Mouse (Mus musculus): ENCODE measurements at regions not wholly inside any gene's neighbourhood (a gene's known extent, or its start where the extent isn't known, plus 50 kb on each side); places are given as distances from the start of the nearest gene placed in this dataset.
"Not testable (repeated sequence)": the region's sequence is repeated elsewhere in the genome, so short reads cannot be mapped to it uniquely, and the experiment has no call there.

DNA sequence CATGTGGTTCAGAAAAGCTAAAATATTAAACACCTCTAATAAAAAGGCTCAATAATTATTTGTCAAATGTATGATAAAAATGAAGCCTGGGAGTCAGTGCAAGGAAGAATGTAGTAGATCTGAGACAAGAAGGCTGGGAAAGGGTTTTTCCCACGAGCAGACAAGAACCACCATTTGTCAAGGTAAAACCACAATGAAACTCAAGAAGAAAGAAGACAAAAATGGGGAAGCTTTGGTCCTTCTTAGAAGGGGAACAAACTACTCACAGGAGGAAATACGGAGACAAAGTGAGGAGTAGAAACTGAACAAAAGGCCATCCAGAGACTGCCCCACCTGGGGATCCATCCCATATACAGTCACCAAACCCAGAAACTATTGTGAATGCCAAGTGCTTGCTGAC lies 420.0 kb downstream of the Hs3st1 start:
- no peak for DNase-seq (ENCODE audit: low read depth, low spot score)

DNA sequence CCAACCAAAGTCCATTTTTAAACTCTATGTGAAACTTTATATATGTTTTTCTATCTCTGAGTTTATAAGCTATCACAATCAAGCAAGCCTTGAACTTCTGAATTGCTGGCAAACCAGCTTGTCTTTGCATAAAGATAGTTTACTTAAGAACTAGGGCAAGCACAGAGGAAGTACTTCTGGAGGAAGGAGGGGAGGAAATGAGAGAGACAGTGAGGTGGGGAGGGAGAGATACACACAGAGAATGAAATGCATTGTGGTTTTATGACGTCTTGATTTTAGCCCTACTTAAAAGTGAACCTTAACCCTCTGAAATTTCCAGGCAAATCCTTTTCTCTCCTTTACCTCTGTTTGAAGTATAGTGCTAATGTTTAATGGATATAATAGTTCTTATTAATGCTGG lies 421.0 kb downstream of the Hs3st1 start:
- no peak for DNase-seq (ENCODE audit: low read depth, low spot score)

DNA sequence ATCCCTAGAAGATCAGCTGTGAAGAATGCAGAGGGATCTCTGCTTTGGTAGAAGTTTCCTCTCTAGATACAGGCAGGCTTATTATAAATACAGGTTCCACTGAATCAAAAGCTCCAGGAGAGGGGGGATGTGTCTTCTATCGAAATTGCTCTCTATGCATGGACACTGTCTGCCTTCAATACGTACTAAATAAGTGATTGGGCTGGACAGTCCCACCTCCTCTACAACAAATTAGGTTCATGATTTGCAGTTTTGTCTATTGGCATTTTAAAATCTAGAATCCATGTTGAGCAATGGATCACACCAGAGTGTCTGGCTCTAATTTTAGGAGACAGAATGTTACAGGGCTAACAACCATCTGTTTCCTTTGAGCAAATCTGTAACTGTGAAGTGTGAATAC lies 429.9 kb downstream of the Hs3st1 start:
- no peak for DNase-seq (ENCODE audit: low read depth, low spot score)

DNA sequence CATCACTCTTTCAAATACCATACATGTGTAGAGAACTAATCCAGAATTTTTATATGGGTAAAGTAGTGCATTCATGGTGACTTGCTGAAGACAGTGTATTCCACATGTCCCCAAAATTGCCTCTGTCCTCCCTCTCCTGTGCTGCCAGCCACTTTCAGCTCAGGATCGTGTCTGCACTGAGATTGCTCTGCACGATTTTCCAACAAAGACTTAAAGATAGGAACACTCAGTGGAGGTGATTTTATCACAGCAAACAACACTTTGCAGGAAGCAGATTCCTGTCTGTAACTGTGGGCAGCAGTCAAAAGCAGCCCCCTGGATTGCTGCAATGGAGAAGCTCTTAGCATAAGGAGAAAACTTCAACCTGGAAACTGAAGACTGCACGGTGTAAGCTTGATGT lies 438.8 kb downstream of the Hs3st1 start:
- no peak for DNase-seq (ENCODE audit: low read depth, low spot score)

DNA sequence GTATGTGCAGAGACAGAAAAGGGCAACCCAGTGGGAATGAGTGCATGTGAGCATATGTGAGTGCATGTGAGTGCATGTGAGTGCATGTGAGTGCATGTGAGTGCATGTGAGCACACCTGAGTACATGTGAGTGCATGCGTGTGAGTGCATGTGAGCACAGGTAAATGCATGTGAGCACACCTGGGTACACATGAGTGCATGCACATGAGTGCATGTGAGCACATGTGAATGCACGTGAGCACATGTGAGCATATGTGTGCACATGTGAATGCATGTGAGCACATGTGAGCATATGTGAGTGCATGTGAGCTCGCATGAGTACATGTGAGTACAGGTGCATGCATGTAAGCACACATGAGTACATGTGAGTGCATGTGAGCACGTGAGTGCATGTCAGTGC lies 434.6 kb upstream of the Clnk start:
- no peak for DNase-seq (ENCODE audit: low read depth, low spot score)

DNA sequence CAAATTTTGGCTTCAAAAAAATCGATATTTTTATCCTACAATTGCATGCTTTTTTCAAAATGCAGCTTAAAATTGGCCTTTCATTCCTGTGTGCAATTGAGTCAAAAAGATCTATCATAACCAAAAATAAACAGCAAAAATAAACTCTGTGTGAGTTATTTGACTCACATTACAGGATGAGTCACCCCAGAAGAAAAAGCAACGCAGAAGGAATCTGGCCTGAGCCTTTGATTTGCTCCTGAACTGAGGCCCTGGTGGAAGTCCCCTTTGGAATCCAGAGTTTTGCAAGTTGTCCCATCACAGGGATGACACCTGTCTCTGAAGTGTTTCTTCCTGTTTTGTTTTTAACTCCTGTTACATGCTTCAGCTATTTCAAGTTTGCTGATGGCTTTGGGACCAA lies 429.2 kb upstream of the Clnk start:
- DNase-seq (ENCODE audit: low read depth, low spot score), result peak; percentile 2

DNA sequence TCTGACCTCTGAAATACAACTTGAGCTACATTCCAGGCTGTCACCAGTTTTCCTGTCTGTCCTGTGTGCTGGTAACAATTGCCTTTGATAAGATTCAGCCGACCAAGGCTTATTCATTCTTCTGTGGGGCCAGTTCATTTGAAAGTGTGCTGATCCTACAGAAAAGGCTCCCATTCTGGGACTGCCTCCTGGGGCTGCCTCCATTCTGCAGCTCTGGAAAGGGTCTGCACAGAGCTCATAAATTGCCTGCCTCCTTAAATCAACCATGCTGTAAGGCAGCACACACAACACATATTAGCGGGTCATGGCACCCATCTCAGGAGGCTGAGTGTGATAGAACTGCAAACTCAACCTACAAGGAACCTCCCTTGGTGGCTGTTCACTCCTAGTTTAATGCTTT lies 416.2 kb upstream of the Clnk start:
- no peak for DNase-seq (ENCODE audit: low read depth, low spot score)

DNA sequence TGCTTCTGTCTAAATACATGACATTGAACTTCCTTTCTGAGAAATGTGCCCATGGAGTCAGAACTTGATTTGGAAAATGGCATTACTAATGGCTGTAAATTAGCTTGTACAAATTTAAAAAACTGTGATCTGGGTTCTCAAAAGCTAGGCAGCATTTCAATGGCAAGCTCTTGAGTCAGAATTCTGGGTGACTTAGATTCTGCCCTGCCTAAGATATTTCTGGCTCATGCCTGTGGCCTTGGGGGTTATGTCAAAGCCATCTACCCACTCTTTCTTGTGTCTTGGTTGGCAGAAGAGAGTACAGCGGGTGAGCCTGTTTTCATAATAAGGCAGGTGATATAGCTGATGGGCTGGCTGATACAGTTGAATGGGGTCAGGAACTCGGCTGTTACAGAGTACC lies 404.4 kb upstream of the Clnk start:
- DNase-seq (ENCODE audit: low read depth, low spot score), result no peak

DNA sequence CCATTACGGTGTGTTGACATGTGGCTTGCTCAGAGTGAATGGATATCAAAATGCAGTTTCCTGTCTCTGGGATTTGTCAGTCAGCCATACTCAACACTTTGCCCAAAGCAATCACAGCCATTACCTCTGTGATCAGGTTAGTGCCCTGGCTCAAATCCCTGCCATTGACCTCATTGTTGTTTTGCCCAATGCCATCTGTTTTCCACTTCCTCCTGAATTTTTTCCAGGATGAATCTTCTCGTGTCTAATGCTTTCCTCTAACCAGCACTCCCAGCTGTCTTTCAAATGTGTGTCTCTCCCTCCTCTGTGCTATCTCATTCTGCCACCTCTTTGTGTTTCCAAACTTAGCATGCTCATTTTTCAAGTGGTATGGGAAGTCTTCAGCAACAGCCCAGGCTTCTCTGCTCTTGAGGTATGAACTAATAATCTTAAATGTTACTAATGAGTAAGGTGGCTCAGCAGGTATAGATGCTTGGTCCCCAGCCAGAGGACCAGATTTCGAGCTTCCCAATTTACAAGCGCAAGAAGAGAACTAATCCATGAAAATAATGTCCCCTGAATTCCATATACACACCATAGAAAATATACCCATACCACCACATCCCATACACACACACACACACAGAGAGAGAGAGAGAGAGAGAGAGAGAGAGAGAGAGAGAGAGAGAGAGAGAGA lies 397.2 kb upstream of the Clnk start:
- DNase-seq (ENCODE audit: low read depth, low spot score), result no peak

DNA sequence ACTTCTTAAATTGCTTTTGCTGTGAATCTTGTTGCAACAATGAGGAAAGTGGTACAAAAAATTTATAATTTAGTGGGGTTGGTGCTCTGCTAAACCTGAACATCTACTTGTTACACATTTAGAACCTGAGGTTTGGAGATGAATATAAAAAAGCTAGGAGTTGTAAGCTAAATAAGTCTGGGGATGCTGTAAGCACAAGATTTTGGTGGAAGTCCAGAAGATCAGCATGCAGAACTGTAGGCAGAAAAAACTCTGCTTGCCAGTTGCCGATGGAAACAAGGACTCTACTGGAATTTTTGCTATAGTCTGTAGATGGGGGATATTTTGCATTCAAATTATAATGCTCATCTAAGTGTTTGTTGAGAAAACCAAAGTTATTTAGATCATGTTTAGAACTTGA lies 390.5 kb upstream of the Clnk start:
- no peak for DNase-seq (ENCODE audit: low read depth, low spot score)

DNA sequence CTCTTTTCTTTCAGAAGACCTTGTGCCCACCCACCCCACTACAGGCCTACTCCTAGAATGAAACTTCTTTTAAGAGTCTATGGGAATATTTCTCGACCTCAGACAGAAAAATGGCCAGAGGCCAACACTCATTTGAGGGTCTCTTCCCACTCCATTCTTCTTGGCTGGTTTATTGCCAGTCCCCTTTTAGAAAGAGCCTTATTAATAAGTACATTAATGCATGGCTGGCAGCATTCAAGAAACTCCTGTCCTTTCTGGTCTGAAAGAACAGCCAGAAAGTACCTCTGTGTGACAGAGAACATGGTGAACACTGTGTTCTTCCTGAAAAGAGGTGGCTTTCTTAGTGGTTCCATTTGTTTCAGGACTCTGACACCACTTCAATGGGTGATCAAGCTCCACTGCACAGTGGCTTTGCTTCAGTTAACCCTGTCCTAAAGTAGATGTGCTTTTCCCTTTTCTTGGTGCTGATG lies 384.1 kb upstream of the Clnk start:
- no peak for DNase-seq (ENCODE audit: low read depth, low spot score)

DNA sequence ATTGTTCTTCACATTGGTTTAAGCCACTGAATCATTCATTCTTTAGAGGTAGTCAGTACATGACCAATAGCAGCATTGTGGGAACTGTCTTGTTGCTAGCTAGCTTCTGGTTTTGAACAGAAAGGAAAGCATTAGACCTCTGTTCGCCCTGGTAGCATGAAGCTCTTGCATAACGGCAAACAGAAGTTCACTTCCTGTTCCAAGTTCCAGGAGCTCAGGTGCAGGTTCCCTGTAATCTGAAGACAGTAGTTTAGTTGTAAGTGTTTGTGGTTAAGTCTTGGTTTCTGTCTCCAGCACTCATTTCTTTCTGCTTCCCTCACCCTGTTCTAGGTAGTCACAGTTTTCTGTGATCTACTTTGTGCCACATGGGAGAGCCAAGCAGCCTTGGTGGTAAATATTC lies 381.1 kb upstream of the Clnk start:
- no peak for DNase-seq (ENCODE audit: low read depth, low spot score)

DNA sequence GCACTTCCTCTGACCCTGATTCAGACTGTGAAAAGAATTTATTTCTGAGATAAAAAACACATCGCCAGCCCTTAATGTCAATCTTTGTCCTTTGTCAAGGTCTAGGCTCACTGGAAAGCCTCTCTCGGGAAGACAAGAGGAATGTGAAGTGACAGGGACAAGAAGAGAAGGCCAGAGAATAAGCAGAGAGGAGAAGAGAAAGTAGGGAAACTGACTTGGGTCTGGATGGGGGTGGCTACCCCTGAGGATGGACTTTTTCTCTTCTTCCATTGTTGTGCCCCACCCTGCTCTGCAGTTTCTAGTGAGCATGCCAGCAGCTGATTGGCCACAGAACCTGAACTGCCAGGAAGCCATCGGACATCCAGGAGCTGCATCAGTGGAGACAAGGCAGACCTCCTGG lies 375.6 kb upstream of the Clnk start:
- DNase-seq (ENCODE audit: low read depth, low spot score), result no peak

DNA sequence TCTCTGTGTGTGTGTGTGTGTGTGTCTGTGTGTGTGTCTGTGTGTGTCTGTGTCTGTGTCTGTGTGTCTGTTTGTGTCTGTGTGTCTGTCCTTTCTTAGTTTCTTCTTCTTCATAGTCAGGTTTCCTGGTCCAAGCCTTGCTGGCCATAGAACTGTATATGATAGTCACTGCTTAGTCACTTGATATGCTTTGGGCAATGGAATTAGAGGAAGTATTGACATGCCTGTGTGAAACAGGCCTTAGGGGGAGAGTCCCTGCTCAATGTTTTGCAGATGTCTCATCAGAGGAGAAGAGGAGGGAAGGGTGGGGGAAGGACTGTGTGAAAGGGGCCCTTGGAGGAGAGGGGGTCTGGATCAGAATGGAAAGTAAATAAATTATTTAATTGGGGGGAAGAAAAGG lies 374.4 kb upstream of the Clnk start:
- DNase-seq (ENCODE audit: low read depth, low spot score), result no peak

DNA sequence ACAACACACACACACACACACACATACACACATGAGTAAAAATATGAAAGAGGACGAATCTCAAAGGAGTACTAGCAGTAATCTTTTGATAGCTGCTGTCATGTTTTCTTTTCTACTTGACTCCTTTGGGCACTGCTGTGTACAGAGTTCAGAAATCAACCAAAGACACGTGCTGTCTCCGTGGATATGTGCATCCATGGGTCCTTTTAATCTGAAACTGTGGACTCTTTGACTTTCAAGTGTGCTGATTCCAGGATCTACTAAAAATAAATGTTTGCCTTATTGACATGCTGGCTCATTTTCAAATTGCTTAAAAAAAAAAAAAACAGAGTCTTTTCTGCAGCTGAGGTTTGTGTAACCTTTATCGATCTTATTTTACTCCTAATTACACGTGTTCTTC lies 343.1 kb upstream of the Clnk start:
- no peak for DNase-seq (ENCODE audit: low read depth, low spot score)

DNA sequence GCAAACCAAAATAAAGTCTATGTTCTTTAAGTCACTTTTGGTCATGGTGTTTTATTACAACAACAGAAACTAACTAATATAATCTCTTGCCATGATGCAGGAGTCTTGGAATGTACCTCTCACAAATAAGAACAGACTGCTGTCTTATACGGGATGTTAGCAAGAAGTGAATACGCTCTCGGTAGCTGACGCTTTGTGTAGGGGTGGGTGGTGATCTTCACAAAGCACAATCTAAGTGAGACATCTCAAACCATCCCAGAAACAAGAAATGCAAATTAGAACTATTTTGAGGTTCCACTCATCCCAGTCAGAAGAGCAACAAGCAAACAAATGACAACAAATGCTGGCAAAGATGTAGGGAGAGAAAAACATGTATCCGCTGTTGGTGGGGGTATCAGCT lies 339.7 kb upstream of the Clnk start:
- DNase-seq (ENCODE audit: low read depth, low spot score), result no peak

DNA sequence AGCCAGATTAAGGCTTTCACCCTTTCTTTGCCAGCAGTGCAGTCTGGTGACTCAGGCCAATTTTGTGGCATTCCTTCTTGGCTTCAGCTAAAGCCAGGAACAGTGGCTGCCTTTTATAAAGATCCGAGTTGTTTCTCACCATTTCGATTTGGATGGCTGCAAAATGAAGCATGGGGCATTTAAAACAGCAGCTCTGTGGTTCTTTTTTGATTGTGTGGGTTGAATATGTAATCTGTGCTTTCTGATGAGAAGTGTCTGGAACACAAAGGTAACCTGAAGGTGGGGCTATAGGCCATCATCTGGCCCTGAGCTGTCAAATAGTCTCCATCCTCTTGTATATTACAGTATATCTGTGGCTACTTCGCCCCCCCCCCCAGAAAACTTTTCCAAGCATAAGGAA lies 338.4 kb upstream of the Clnk start:
- DNase-seq (ENCODE audit: low read depth, low spot score), result no peak

DNA sequence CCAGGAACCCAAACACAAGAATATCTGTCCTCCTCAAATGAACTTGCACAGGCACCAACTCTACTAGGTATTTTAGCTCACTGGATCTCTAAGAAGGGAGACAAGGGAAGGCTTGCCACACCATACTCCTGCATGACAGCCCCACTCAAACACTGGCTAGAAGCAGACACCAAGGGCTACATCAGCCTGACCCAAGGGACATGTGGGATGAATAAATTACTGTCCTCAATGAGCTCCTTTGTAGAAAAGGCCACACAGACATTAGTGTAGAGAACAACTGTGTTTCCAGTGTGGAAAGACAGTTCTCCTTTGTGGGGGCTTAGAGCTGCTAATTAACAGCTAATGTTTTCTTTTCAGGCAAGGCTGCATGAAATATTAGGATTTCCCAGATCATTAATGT lies 335.9 kb upstream of the Clnk start:
- no peak for DNase-seq (ENCODE audit: low read depth, low spot score)

DNA sequence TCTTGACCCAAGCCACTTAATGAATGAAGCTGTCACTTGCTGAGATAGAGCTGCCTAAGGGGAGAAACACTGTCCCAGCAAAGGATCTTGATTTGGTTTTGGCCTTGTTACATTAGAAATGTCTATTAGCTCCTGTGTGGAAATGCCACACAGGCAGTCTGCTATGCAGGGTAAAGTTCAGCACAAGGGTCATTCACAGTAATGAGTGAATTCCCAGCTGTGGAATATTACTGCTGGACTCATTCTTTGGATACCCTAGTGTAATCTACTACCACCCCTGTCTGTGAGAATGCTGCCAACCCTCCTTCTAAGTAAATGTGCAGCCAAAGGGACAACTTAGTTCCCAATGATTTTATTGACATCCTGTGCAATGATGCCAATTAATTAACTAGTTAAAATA lies 322.2 kb upstream of the Clnk start:
- DNase-seq (ENCODE audit: low read depth, low spot score), result no peak

DNA sequence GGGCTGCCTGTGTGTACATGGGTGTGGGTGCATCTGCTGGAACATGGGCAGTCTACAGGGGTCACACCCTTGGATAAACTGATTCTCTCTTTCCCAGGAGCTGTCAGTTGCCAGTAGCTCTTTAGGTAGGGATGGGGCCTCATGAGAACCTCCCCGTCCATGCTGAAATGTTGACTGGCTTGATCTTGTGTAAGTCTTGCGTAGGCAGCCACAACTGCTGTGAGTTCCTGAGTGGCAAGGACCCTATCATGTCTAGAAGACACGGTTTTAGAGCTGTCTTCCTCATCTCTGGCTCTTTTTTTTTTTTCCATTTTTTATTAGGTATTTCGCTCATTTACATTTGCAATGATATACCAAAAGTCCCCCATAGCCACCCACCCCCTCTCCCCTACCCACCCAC lies 314.5 kb upstream of the Clnk start:
- not testable (repeated sequence) for DNase-seq (ENCODE audit: low read depth, low spot score)

DNA sequence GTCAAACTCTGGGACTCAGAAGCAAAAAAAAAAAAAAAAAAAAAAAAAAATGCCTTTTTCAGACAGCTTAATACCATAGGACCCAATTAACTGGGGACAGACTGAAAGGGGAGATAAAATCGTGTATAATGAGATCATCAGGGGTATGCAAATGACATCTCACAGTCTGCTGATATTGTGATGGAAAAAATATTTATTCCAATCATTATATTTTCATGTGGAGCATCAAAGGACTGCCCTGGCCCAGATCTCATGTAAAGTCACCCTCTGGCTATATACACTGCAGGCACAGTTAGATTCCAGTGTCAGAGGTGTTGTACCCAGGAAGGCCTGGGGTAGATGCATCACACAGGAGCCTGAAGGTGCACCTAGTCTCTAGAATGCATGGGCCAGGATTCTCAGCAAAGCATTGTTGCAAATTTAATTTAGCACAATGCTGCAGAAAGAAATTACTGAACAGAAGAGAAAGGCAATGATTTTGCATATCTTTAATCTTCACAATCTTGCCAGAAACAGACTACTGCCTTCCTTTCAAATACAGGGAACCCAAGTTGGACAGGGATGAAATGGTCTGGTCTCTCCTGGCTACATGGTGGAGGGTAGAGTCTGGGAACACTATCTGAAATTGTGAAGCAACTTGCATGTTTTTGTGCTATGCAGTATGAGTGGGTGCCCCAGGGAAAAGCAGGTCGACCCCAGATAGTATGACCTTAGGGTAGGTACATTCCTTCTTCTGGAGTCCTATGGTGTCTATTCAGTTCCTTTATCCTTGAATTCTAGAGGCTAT lies 305.2 kb upstream of the Clnk start:
- no peak for DNase-seq (ENCODE audit: low read depth, low spot score)

DNA sequence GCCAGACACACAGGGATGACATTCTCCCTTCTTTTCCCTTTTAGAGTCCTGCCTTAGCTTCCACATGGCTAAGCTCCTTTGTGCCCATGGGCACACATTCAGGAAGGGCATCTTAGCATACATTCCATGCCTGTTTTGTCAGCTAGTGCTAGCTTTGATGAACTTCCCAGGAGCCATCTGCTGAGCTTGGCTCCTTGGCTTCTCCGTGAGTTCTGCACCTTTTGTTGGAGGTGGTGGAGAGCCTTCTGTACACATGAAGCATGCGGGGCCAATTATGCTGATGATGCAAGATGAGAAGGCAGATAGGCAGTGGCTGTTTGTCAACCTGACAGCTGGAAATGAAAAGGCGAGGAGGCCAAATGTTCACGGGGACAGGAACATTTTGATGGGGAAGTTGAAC lies 304.4 kb upstream of the Clnk start:
- no peak for DNase-seq (ENCODE audit: low read depth, low spot score)

DNA sequence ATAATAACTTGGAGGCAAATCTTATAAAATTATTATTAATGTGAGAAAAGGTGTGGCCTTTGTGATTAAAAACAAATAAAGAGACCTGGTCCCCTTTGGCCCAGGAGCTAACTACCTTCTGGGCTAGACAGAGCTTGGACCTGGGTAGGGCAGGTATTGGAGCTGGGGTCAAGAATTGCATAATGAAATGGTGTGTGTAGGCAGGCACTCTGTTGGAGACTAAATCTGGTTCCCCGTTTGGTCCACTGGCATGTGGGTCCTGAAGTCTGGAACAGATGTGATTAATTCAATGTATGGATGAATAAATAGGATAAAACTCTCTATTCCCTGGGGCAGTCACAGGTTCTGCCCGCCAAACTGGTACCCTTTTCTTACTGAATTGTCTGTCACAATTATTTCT lies 301.3 kb upstream of the Clnk start:
- DNase-seq (ENCODE audit: low read depth, low spot score), result no peak

DNA sequence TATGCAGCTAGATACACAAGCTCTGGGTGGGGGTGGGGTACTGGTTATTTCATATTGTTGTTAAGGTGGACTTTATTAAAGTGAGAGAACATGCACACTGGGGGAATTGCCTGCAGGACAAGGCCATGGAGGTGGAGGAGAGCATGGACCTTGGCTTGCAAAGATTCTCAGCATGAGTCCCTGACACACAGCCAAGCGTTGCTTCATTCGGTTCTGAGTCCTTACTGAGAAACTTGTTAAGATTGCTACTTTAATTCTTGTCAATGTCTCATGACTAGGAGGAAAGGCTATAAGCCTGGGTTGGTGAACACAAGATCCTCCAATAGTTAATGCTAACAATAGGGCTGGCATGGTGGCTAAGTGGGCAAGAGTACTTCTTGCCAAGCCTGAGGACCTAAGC lies 300.3 kb upstream of the Clnk start:
- no peak for DNase-seq (ENCODE audit: low read depth, low spot score)

Measured in 3T3-L1 (cell line).